Mouse (Mus musculus): ENCODE measurements around the gene Vsig4.

GRCm38 (mm10) chrX:96218088-96218487 is 75.2 kb downstream of the Vsig4 start:
- TF ChIP-seq POLR2A (IDR thresholded peaks at IDR 0.05; ENCODE audit: borderline replicate concordance, extremely low read depth, low read depth, low read length), result no peak
- TF ChIP-seq CTCF (IDR thresholded peaks at IDR 0.05; ENCODE audit: insufficient read depth, low read length), result no peak
